Mouse (Mus musculus) E14TG2a.4 (cell line): ENCODE results near the gene 4933405L10Rik.
A peak's percentile ranks its signal among the peaks of the same experiment; 100 is the strongest.

Experiments
- H3K27me3 ChIP-seq: 2 replicates; pipeline ENCODE4 v1.6.1; 2014; ENCODE audit warnings: low read length, control low read depth; ENCODE audit not compliant: insufficient read depth
- H3K36me3 ChIP-seq: 2 replicates; pipeline ENCODE4 v1.6.1; 2014; ENCODE audit warnings: low read length, control low read depth; ENCODE audit not compliant: insufficient read depth
- H3K4me1 ChIP-seq: replicated peaks from 2 replicates; pipeline ENCODE4 v1.6.1; 2014; ENCODE audit warnings: low read depth, low read length, control low read depth
- H3K4me3 ChIP-seq: replicated peaks from 2 replicates; pipeline ENCODE4 v1.5.1; 2014; ENCODE audit warnings: mild to moderate bottlenecking, low read length
- H3K9me3 ChIP-seq: 2 replicates; pipeline ENCODE4 v1.6.1; 2014; ENCODE audit warnings: low read length, control low read depth
- CTCF ChIP-seq: conservative IDR thresholded peaks from 2 replicates; pipeline ENCODE4 v1.5.1; 2014; ENCODE audit warnings: low read length
- NANOG ChIP-seq: IDR thresholded peaks from 2 replicates; pipeline ENCODE4 v1.6.1; 2014; ENCODE audit warnings: borderline replicate concordance, low read length, mixed read lengths
- POU5F1 ChIP-seq: IDR thresholded peaks from 2 replicates; pipeline ENCODE4 v1.6.1; 2014; ENCODE audit warnings: low read length, borderline replicate concordance

The 4933405L10Rik gene

GRCm38 (mm10) chr8:105707498-105708403 is at the start of gene 4933405L10Rik, which contains the start of gene Enkd1:
4933405L10Rik (plus strand) TSS chr8:105707655.
Enkd1 (minus strand) TSS chr8:105708210.
- Histone ChIP-seq H3K27me3 (no peaks in the 10 kb centered on the region), H3K36me3 (peaks cover 30% of the 10 kb centered on the region), H3K9me3 (no peaks in the 10 kb centered on the region), H3K4me3 (peak within 1 kb of the TSS; percentile 89), H3K4me1 (peaks cover 76% of the 10 kb centered on the region)
- TF ChIP-seq NANOG (no peak), POU5F1 (no peak), CTCF (no peak)

GRCm38 (mm10) chr8:105661167-105661566 is 46.3 kb upstream of the 4933405L10Rik start:
- Histone ChIP-seq H3K4me3 (no peak overlapping the region), H3K4me1 (peaks cover 2% of the 10 kb centered on the region; the same call in 1 of the 2 replicates), H3K9me3 (no peaks in the 10 kb centered on the region), H3K36me3 (peaks cover 64% of the 10 kb centered on the region), H3K27me3 (no peaks in the 10 kb centered on the region)
- TF ChIP-seq CTCF = peak; percentile 72
- TF ChIP-seq POU5F1 = no peak
- no peak for TF ChIP-seq NANOG

- Histone ChIP-seq H3K27me3 (no peaks in the 10 kb centered on the region), H3K4me1 (peaks cover 13% of the 10 kb centered on the region), H3K9me3 (no peaks in the 10 kb centered on the region), H3K36me3 (peaks cover 96% of the 10 kb centered on the region), H3K4me3 (no peak overlapping the region)
- TF ChIP-seq POU5F1 = no peak
- no peak for TF ChIP-seq NANOG
- TF ChIP-seq CTCF = 0 out of 2 replicates have a peak, but pooled peaks have one; percentile 3
These were observed 29.6 kb upstream of the 4933405L10Rik start for GRCm38 (mm10) chr8:105677891-105678290.

GRCm38 (mm10) chr8:105685325-105685724 is 22.1 kb upstream of the 4933405L10Rik start:
- peaks cover 55% of the 10 kb centered on the region for H3K4me1 ChIP-seq
- TF ChIP-seq CTCF (no peak), POU5F1 (no peak), NANOG (no peak)
- H3K36me3 ChIP-seq = peaks cover 42% of the 10 kb centered on the region
- H3K9me3 ChIP-seq = no peaks in the 10 kb centered on the region
- peak overlapping the region; percentile 74; the same call in 1 of the 2 replicates for H3K4me3 ChIP-seq
- peaks cover 27% of the 10 kb centered on the region for H3K27me3 ChIP-seq

- Histone ChIP-seq H3K36me3 (peaks cover 37% of the 10 kb centered on the region), H3K27me3 (peaks cover 32% of the 10 kb centered on the region), H3K9me3 (no peaks in the 10 kb centered on the region), H3K4me1 (peaks cover 61% of the 10 kb centered on the region), H3K4me3 (peak within 1 kb of the TSS; percentile 74)
- TF ChIP-seq CTCF (peak; percentile 97), NANOG (no peak)
These were observed 21.6 kb upstream of the 4933405L10Rik start, which contains the start of gene Carmil2 for GRCm38 (mm10) chr8:105685796-105686308. Carmil2 (plus strand) TSS chr8:105686274.

- H3K27me3 ChIP-seq = peaks cover 37% of the 10 kb centered on the region
- H3K9me3 ChIP-seq = no peaks in the 10 kb centered on the region
- H3K4me1 ChIP-seq = peaks cover 66% of the 10 kb centered on the region
- H3K36me3 ChIP-seq = peaks cover 30% of the 10 kb centered on the region
- peak overlapping the region; percentile 74 for H3K4me3 ChIP-seq
- TF ChIP-seq CTCF = no peak
- no peak for TF ChIP-seq NANOG
- TF ChIP-seq POU5F1 = no peak
These were observed 20.9 kb upstream of the 4933405L10Rik start for GRCm38 (mm10) chr8:105686551-105686950.

- peaks cover 66% of the 10 kb centered on the region for H3K4me1 ChIP-seq
- TF ChIP-seq POU5F1 (no peak), CTCF (no peak), NANOG (no peak)
These were observed 19.9 kb upstream of the 4933405L10Rik start for GRCm38 (mm10) chr8:105687512-105687911.

GRCm38 (mm10) chr8:105688242-105688752 is 19.2 kb upstream of the 4933405L10Rik start:
- peak overlapping the region; percentile 55 for H3K4me3 ChIP-seq
- TF ChIP-seq CTCF (no peak), NANOG (no peak), POU5F1 (no peak)
- H3K9me3 ChIP-seq = peaks cover 7% of the 10 kb centered on the region; the same call in 1 of the 2 replicates
- H3K4me1 ChIP-seq = peaks cover 67% of the 10 kb centered on the region
- peaks cover 50% of the 10 kb centered on the region for H3K27me3 ChIP-seq
- H3K36me3 ChIP-seq = peaks cover 23% of the 10 kb centered on the region

More at GRCm38 (mm10) chr8:105687512-105687911, 19.9 kb upstream of the 4933405L10Rik start:
- Histone ChIP-seq H3K9me3 (no peaks in the 10 kb centered on the region), H3K36me3 (peaks cover 24% of the 10 kb centered on the region), H3K27me3 (peaks cover 42% of the 10 kb centered on the region), H3K4me3 (peak overlapping the region; percentile 55)
